Mouse (Mus musculus) embryonic fibroblast, embryonic 13.5 days (primary cell): Measurements from ENCODE around the gene Ankrd44.

Source experiments
- CTCF ChIP-seq: IDR thresholded peaks from 2 replicates; pipeline ENCODE4 v1.5.1; 2011; ENCODE audit warnings: mild to moderate bottlenecking, control low read depth, low read length, moderate library complexity, borderline replicate concordance; ENCODE audit not compliant: insufficient read depth
- POLR2A ChIP-seq: IDR thresholded peaks from 2 replicates; pipeline ENCODE4 v1.6.1; 2011; ENCODE audit warnings: low read depth, mild to moderate bottlenecking, control low read depth, low read length, moderate library complexity

DNA sequence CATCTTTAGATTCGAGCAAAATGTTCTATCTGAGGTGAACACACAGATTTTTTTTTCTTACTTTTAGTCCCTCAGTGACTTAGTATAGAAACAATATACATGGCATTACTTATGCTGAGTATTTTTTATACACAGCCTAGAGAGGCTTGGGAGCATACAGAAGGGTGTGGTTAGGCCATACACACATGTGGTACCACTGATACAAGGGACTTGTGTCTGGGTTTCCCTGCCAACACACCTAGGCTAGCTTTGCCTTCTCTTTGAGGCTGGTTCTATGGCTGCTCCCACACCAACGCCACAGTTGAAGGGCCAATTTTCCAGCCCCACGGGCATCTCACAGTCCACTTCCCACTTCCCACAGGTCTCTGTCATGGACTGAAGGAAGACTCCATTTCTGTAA lies 70.2 kb downstream of the Ankrd44 start:
- no peak for TF ChIP-seq CTCF
- no peak for TF ChIP-seq POLR2A
